Mouse (Mus musculus): ENCODE data around the gene Focad.

The Focad gene

GRCm38 (mm10) chr4:88094062-88094767, at the start of gene Focad:
TSS of gene Focad (plus strand) at chr4:88094629.
- DNase-seq: peak; percentile 98

GRCm38 (mm10) chr4:88045151-88045550, 49.3 kb upstream of the Focad start:
- DNase-seq: no peak

- DNase-seq: peak in 1 of 2 experiments; percentile 8
Measured at GRCm38 (mm10) chr4:88046280-88046679, 48.1 kb upstream of the Focad start.

GRCm38 (mm10) chr4:88075388-88075787, 19.0 kb upstream of the Focad start:
- no peak for DNase-seq

GRCm38 (mm10) chr4:88078983-88079382, 15.4 kb upstream of the Focad start:
- DNase-seq: no peak

- DNase-seq: no peak
Measured at GRCm38 (mm10) chr4:88081417-88081816, 13.0 kb upstream of the Focad start.

GRCm38 (mm10) chr4:88081885-88082284, 12.5 kb upstream of the Focad start:
- no peak for DNase-seq

- DNase-seq: no peak
Measured at GRCm38 (mm10) chr4:88082381-88082780, 12.0 kb upstream of the Focad start.

GRCm38 (mm10) chr4:88083781-88084180, 10.6 kb upstream of the Focad start:
- no peak for DNase-seq

- no peak for DNase-seq
Measured at GRCm38 (mm10) chr4:88090316-88090715, 4.1 kb upstream of the Focad start.

GRCm38 (mm10) chr4:88094768-88095420, 465 bp downstream of the Focad start:
- no peak for DNase-seq

GRCm38 (mm10) chr4:88095693-88096092, 1.3 kb downstream of the Focad start:
- no peak for DNase-seq

GRCm38 (mm10) chr4:88108585-88108984, 14.2 kb downstream of the Focad start:
- DNase-seq: no peak

GRCm38 (mm10) chr4:88117331-88117730, 22.9 kb downstream of the Focad start:
- DNase-seq: no peak

- no peak for DNase-seq
Measured at GRCm38 (mm10) chr4:88117942-88118341, 23.5 kb downstream of the Focad start.

GRCm38 (mm10) chr4:88118750-88119395, 24.4 kb downstream of the Focad start:
- no peak for DNase-seq

- DNase-seq: no peak
Measured at GRCm38 (mm10) chr4:88120091-88120490, 25.7 kb downstream of the Focad start.

- DNase-seq: no peak
Measured at GRCm38 (mm10) chr4:88122472-88122871, 28.0 kb downstream of the Focad start.

- no peak for DNase-seq
Measured at GRCm38 (mm10) chr4:88135936-88136335, 41.5 kb downstream of the Focad start.

GRCm38 (mm10) chr4:88136528-88136927, 42.1 kb downstream of the Focad start:
- DNase-seq: no peak

- no peak for DNase-seq
Measured at GRCm38 (mm10) chr4:88138366-88138917, 44.0 kb downstream of the Focad start.

- DNase-seq: no peak
Measured at GRCm38 (mm10) chr4:88149462-88149861, 55.0 kb downstream of the Focad start.

- DNase-seq: no peak
Measured at GRCm38 (mm10) chr4:88155490-88156160, 61.2 kb downstream of the Focad start.

Data from kidney, postnatal 4 days (tissue).